Mouse (Mus musculus): ENCODE measurements around the gene Pdcd6ip.

The Pdcd6ip gene

DNA sequence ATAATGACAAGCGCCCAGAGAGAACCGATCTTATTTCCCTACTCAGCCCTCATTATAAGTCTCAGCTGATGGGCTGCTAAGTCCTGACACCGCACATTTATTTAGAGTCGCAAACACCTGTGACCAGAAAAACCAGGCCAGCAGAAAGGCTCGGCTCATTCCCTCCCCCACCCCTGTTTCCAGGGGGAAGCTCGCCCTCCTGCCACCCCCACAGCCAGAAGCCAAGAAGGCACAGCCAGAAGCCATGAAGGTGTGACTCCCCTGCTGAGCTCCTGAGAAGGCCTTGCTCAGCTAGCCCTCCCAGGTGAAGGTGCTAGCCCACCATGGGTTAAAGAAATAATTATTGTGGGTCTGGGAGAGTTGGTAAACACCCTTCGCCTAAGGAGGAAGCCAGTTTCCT is 97.3 kb downstream of the Pdcd6ip start:
- DNase-seq = no peak

- no peak for DNase-seq
These were observed 105.9 kb downstream of the Pdcd6ip start for GRCm38 (mm10) chr9:113602140-113602539.

Data from thymus, postnatal 25 days (tissue).